Mouse (Mus musculus) cerebellum, adult 2 months (tissue): ENCODE data around the gene Fgfr2.

Source experiments
- CTCF ChIP-seq: fragments of 200-500 bp; IDR thresholded peaks from 2 replicates; pipeline ENCODE4 v1.5.1; 2011; ENCODE audit warnings: low read depth, mild to moderate bottlenecking, control low read depth, low read length, moderate library complexity, borderline replicate concordance; ENCODE audit not compliant: insufficient read depth
- POLR2A ChIP-seq: fragments of 200-500 bp; IDR thresholded peaks from 2 replicates; pipeline ENCODE4 v1.6.1; 2011; ENCODE audit warnings: low read length, control low read depth, borderline replicate concordance; ENCODE audit not compliant: insufficient read depth

- no peak for TF ChIP-seq CTCF
- TF ChIP-seq POLR2A, result no peak
Observed at GRCm38 (mm10) chr7:130664037-130664436, 2459.1 kb downstream of the Fgfr2 start.
